5 mouse cellular contexts compared by ENCODE assay signal in genomic region chr4:147212182-147212928, GRCm38 (mm10).
DNase-seq lines count a peak whose midpoint lies in the region; ATAC-seq and TF ChIP-seq lines count a peak whose summit lies in the region.
"Not testable (repeated sequence)": the region's sequence is repeated elsewhere in the genome, so short reads cannot be mapped to it uniquely, and the experiment has no call there.

No protein-coding gene starts in this region.

- DNase-seq in liver, embryonic 11.5 days (ENCODE audit: low spot score); midbrain, postnatal 0 days (ENCODE audit: low spot score): not testable (repeated sequence)

- not testable (repeated sequence) for TF ChIP-seq CTCF in midbrain, postnatal 0 days (IDR thresholded peaks at IDR 0.05)

- not testable (repeated sequence) for H3K36me3 ChIP-seq in forebrain, embryonic 12.5 days (replicated peaks); heart, embryonic 14.5 days (ENCODE audit: control insufficient read depth, insufficient read depth, low read length); kidney, embryonic 16.5 days (ENCODE audit: insufficient read depth, low read length); liver, embryonic 11.5 days (ENCODE audit: control insufficient read depth, insufficient read depth, low read length); midbrain, postnatal 0 days (ENCODE audit: insufficient read depth, low read length)

- WGBS in forebrain, embryonic 12.5 days = 81% methylated on average over 3 of the region's 7 CpGs
- WGBS in heart, embryonic 14.5 days = 78% methylated on average over 3 of the region's 7 CpGs
- 94% methylated on average over 3 of the region's 7 CpGs for WGBS in kidney, embryonic 16.5 days
- WGBS in liver, embryonic 11.5 days = 89% methylated on average over 3 of the region's 7 CpGs
- 71% methylated on average over 3 of the region's 7 CpGs for WGBS in midbrain, postnatal 0 days

- H3K27me3 ChIP-seq in forebrain, embryonic 12.5 days; heart, embryonic 14.5 days (ENCODE audit: control insufficient read depth, insufficient read depth, low read length); kidney, embryonic 16.5 days (ENCODE audit: insufficient read depth, low read length); liver, embryonic 11.5 days (replicated peaks; ENCODE audit: control insufficient read depth, insufficient read depth, low read length); midbrain, postnatal 0 days (ENCODE audit: insufficient read depth, low read length): not testable (repeated sequence)

- not testable (repeated sequence) for H3K4me2 ChIP-seq in forebrain, embryonic 12.5 days; heart, embryonic 14.5 days (ENCODE audit: low read length); kidney, embryonic 16.5 days (replicated peaks; ENCODE audit: low read depth, low read length); liver, embryonic 11.5 days; midbrain, postnatal 0 days (ENCODE audit: low read depth, low read length, poor library complexity, severe bottlenecking)

- not testable (repeated sequence) for H3K9ac ChIP-seq in forebrain, embryonic 12.5 days; heart, embryonic 14.5 days (ENCODE audit: low read length); kidney, embryonic 16.5 days (replicated peaks; ENCODE audit: low read length); liver, embryonic 11.5 days (ENCODE audit: low read depth, low read length); midbrain, postnatal 0 days (replicated peaks; ENCODE audit: low read length, poor library complexity, severe bottlenecking)

- ATAC-seq in forebrain, embryonic 12.5 days (ENCODE audit: low FRiP score) = 0 out of 2 replicates have a peak, but pooled peaks have one; percentile 36
- peak; percentile 50; the same call in 1 of the 2 replicates for ATAC-seq in heart, embryonic 14.5 days (ENCODE audit: insufficient number of reproducible peaks, insufficient read depth, low FRiP score, low read depth)
- ATAC-seq in kidney, embryonic 16.5 days (ENCODE audit: low FRiP score, low TSS enrichment) = 0 out of 2 replicates have a peak, but pooled peaks have one; percentile 31
- peak; percentile 56; the same call in 1 of the 2 replicates for ATAC-seq in liver, embryonic 11.5 days (replicated peaks; ENCODE audit: low FRiP score)
- ATAC-seq in midbrain, postnatal 0 days (ENCODE audit: low FRiP score) = 0 out of 2 replicates have a peak, but pooled peaks have one; percentile 41

- not testable (repeated sequence) for H3K9me3 ChIP-seq in forebrain, embryonic 12.5 days; heart, embryonic 14.5 days (ENCODE audit: control insufficient read depth, low read length); kidney, embryonic 16.5 days (ENCODE audit: low read length); liver, embryonic 11.5 days (ENCODE audit: control insufficient read depth, low read length); midbrain, postnatal 0 days (ENCODE audit: low read length)

- H3K4me1 ChIP-seq in forebrain, embryonic 12.5 days; heart, embryonic 14.5 days (ENCODE audit: control insufficient read depth in 2 of 2, insufficient read depth in 2 of 2, low read length in 2 of 2); kidney, embryonic 16.5 days (ENCODE audit: insufficient read depth, low read length); liver, embryonic 11.5 days (replicated peaks; ENCODE audit: control insufficient read depth, insufficient read depth, low read length); midbrain, postnatal 0 days (ENCODE audit: insufficient read depth, low read length): not testable (repeated sequence)

- H3K27ac ChIP-seq in forebrain, embryonic 12.5 days; heart, embryonic 14.5 days (replicated peaks in 1 of 2; ENCODE audit: control insufficient read depth in 1 of 2, insufficient read depth in 1 of 2, low read depth in 2 of 2, low read length in 2 of 2); kidney, embryonic 16.5 days (ENCODE audit: low read length); liver, embryonic 11.5 days (ENCODE audit: low read depth, low read length); midbrain, postnatal 0 days (ENCODE audit: low read depth, low read length): not testable (repeated sequence)

- not testable (repeated sequence) for H3K4me3 ChIP-seq in forebrain, embryonic 12.5 days (replicated peaks); heart, embryonic 14.5 days (ENCODE audit: control insufficient read depth in 1 of 2, insufficient read depth in 1 of 2, low read depth in 1 of 2, low read length in 2 of 2); kidney, embryonic 16.5 days (ENCODE audit: low read length); liver, embryonic 11.5 days (ENCODE audit: low read depth, low read length); midbrain, postnatal 0 days (ENCODE audit: low read depth, low read length)
